Mouse (Mus musculus) gonadal fat pad, adult 2 months (tissue): ENCODE results near the gene Olfr1061. TPM values are rescaled to one million over a fixed set of nuclear protein-coding genes. Genes with fewer than 3 reads are reported as not detected.
"Not testable (repeated sequence)": the region's sequence is repeated elsewhere in the genome, so short reads cannot be mapped to it uniquely, and the experiment has no call there.

Experiments used
- DNase-seq: peaks from one replicate; pipeline ENCODE4 v3.0.0-alpha.2; 2012; ENCODE audit warnings: low read depth
- polyA plus RNA-seq: library from polyadenylated mRNA; depleted of rRNA; stranded (reverse); fragments of >200 nt; gene quantifications from 2 replicates; pipeline ENCODE4 v1.2.3, GENCODE M21; 2012; rRNA removed

Gene Olfr1061
- polyA plus RNA-seq, result not detected in 2 replicates

DNA sequence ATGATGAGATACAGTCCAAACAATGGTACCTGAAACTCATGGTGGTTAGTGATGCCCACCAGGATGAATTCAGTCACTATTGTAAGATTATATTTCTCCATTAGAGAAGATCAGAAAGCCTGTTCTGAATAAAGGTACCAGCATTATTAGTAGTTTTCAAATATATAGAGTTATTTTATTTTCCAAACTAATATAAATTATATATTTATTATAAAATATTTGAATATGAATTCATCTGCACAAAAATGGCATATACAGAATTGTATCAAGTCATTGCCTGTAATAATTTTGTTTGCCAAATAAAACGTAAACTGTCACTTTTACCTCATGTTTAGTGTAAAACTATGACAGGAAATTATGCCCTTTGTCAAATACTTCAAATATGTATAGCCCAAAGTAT lies at the start of gene Olfr1061:
Gene Olfr1061 (minus strand): TSS at position 101 of the 400 bp plus-strand sequence.
- DNase-seq, result no peak

DNA sequence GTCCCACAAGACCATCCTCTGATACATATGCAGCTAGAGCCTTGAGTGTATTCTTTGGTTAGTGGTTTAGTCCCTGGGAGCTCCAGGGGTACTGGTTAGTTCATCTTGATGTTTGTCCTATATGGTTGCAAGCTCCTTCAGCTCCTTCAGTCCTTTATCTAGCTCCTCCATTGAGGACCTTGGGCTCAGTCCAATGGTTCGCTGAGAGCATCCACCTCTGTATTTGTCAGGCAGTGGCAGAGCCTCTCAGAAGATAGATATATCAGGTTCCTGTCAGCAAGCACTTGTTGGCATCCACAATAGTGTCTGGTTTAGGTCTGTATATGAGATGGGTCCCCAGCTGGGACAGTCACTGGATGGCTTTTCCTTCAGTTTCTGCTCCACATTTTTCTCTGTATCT lies 46.6 kb upstream of the Olfr1061 start:
- DNase-seq, result no peak

- DNase-seq, result no peak
Observed at GRCm38 (mm10) chr2:86456169-86456568, 42.3 kb upstream of the Olfr1061 start, which contains the start of gene Olfr1066. TSS of gene Olfr1066 (minus strand) at chr2:86456269.

DNA sequence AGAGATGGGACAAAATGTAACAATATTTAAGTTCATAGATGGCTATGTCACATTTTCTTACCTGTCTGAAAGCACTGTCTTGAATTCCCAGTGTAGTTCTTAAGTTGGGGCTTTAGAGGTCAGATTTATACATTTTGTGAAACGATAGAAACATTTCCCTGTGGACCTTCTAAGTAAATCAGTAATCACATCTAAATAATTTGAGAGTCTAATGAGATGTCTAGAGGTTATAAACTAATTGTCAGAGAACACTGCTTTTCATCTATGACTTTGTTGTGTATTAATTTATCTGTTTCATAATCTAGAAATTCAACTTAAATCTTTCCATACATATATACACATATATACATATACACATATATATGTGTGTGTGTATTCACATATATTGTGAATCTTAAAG lies 36.6 kb upstream of the Olfr1061 start, which contains the start of gene Olfr1065:
Gene Olfr1065 (minus strand): TSS at position 101 of the 400 bp plus-strand sequence.
- not testable (repeated sequence) for DNase-seq

DNA sequence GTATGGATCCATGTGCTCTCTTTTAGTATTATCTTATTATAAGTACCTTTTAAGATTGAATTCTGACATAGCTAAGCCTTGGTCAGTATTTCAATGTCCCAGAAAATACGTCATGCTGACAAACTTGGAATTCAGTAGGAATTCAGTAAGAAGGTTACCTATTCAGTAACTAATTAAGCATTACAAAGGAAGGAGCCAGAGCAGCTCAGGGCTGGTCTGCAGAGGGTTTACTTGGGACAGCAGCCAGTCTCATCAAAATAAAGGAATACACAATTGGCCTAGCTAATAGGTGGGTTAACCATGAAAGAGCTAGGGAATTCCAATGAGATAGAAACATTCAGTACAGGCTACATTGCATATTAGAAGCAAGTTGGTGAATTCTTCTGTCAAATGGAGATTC lies 28.3 kb upstream of the Olfr1061 start:
- not testable (repeated sequence) for DNase-seq

DNA sequence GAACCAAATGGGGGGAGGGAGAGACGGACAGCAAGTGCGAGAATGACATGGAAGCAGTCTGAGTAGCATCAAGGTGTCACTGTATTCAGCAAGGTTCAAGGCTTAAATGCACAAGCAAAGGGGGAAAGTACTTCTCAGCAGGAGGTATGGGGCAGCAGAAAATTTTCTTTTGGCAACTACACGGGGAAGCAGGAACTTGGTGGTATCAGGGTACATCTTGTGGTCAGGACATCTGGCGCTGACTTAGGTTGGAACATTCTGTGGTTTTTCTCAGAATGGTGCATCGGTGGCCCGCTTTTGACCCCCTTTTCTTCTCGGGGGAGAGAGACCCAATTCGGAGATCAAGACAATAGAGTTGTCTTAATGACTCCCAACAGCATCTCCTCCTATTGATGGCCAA lies 14.7 kb upstream of the Olfr1061 start:
- DNase-seq, result not testable (repeated sequence)

GRCm38 (mm10) chr2:86426649-86427048 lies 12.8 kb upstream of the Olfr1061 start, which contains the start of gene Olfr1062:
TSS of gene Olfr1062 (minus strand) at chr2:86426749.
- not testable (repeated sequence) for DNase-seq

GRCm38 (mm10) chr2:86395114-86395513 lies 18.7 kb downstream of the Olfr1061 start:
- DNase-seq, result no peak

DNA sequence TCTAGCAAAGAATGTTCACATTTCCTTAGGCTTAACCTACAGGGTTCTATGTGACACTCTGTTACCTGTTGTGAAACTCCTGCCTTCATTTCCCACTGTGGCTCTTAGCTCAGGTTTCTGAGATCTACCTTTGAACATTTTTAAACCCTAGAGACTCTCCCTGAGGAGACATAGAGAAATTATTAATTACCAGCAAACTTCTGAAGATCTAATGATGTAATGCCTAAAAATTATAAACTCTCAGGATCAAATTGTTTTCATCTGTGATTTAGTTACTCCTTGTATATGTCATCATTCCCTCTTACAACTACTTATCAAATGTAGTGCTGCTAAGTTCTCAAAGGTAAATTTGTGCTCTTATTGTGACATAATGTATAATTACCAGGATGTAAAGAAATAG lies 25.4 kb downstream of the Olfr1061 start, which contains the start of gene Olfr1058:
Gene Olfr1058 (minus strand): TSS at position 101 of the 400 bp plus-strand sequence.
- DNase-seq, result not testable (repeated sequence)

GRCm38 (mm10) chr2:86378293-86378692 lies 35.6 kb downstream of the Olfr1061 start, which contains the start of gene Olfr1057:
TSS of gene Olfr1057 (minus strand) at chr2:86378393.
- no peak for DNase-seq

DNA sequence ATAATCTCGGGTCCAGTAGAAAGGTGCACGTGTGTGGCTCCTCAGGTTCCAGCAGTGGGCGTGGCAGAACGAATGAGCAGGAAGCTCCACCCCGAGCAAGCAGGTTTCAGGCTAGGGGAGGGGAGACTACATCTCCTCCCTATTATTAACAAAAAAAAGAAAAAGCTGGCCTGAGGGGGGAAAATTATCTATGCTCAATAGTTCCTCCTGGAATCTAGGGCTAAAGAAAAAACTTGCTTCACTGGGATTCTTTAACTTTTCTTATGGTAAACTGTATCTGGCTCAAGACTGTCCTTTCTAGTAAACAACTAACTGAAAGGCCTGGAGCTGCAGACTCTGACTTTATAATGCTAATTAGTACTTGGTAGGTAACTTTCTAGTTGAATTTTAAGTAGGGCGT lies 47.5 kb downstream of the Olfr1061 start:
- DNase-seq, result not testable (repeated sequence)

Other genes starting within 250 kb of the Olfr1061 start
- gene Olfr1043, start 246.5 kb downstream of the Olfr1061 start, polyA plus RNA-seq, result not detected in 2 replicates
- gene Olfr1044, start 236.2 kb downstream of the Olfr1061 start, polyA plus RNA-seq, result not detected in 2 replicates
- not detected in 2 replicates for gene Olfr52, start 228.4 kb downstream of the Olfr1061 start, polyA plus RNA-seq
- not detected in 2 replicates for gene Olfr1045, start 211.0 kb downstream of the Olfr1061 start, polyA plus RNA-seq
- gene Olfr1046, start 194.7 kb downstream of the Olfr1061 start, polyA plus RNA-seq, result not detected in 2 replicates
- gene Olfr1047, start 182.6 kb downstream of the Olfr1061 start, polyA plus RNA-seq, result not detected in 2 replicates
- gene Olfr1048, start 173.8 kb downstream of the Olfr1061 start, polyA plus RNA-seq, result not detected in 2 replicates
- not detected in 2 replicates for gene Olfr1049, start 155.7 kb downstream of the Olfr1061 start, polyA plus RNA-seq
- gene Olfr1051, start 135.0 kb downstream of the Olfr1061 start, polyA plus RNA-seq, result not detected in 2 replicates
- gene Olfr1052, start 121.6 kb downstream of the Olfr1061 start, polyA plus RNA-seq, result not detected in 2 replicates
- gene Olfr1053, start 98.8 kb downstream of the Olfr1061 start, polyA plus RNA-seq, result not detected in 2 replicates
- not detected in 2 replicates for gene Olfr1054, start 78.6 kb downstream of the Olfr1061 start, polyA plus RNA-seq
- gene Olfr1055, start 63.8 kb downstream of the Olfr1061 start, polyA plus RNA-seq, result not detected in 2 replicates
- gene Olfr1056, start 51.6 kb downstream of the Olfr1061 start, polyA plus RNA-seq, result not detected in 2 replicates
- gene Olfr1057, start 35.7 kb downstream of the Olfr1061 start, polyA plus RNA-seq, result not detected in 2 replicates
- gene Olfr1058, start 25.5 kb downstream of the Olfr1061 start, polyA plus RNA-seq, result not detected in 2 replicates
- not detected in 2 replicates for gene Olfr1062, start 12.7 kb upstream of the Olfr1061 start, polyA plus RNA-seq
- gene Olfr1065, start 36.5 kb upstream of the Olfr1061 start, polyA plus RNA-seq, result not detected in 2 replicates
- gene Olfr1066, start 42.2 kb upstream of the Olfr1061 start, polyA plus RNA-seq, result not detected in 2 replicates
- not detected in 2 replicates for gene Olfr228, start 73.3 kb upstream of the Olfr1061 start, polyA plus RNA-seq
- not detected in 2 replicates for gene Olfr1076, start 94.4 kb upstream of the Olfr1061 start, polyA plus RNA-seq
- gene Olfr1079, start 128.4 kb upstream of the Olfr1061 start, polyA plus RNA-seq, result not detected in 2 replicates
- not detected in 2 replicates for gene Olfr1080, start 144.2 kb upstream of the Olfr1061 start, polyA plus RNA-seq
- gene Olfr1082, start 184.9 kb upstream of the Olfr1061 start, polyA plus RNA-seq, result not detected in 2 replicates
- not detected in 2 replicates for gene Olfr1084, start 225.7 kb upstream of the Olfr1061 start, polyA plus RNA-seq
- not detected in 2 replicates for gene Olfr1085, start 248.0 kb upstream of the Olfr1061 start, polyA plus RNA-seq